Mouse (Mus musculus): ENCODE measurements around the gene Slc9a1. TPM values are rescaled to one million over a fixed set of nuclear protein-coding genes. Genes with fewer than 3 reads are reported as not detected.

Gene Slc9a1
- total and polyA plus RNA-seq, 3 experiments, result 3.1 to 14.0 TPM; not detected in 1

DNA sequence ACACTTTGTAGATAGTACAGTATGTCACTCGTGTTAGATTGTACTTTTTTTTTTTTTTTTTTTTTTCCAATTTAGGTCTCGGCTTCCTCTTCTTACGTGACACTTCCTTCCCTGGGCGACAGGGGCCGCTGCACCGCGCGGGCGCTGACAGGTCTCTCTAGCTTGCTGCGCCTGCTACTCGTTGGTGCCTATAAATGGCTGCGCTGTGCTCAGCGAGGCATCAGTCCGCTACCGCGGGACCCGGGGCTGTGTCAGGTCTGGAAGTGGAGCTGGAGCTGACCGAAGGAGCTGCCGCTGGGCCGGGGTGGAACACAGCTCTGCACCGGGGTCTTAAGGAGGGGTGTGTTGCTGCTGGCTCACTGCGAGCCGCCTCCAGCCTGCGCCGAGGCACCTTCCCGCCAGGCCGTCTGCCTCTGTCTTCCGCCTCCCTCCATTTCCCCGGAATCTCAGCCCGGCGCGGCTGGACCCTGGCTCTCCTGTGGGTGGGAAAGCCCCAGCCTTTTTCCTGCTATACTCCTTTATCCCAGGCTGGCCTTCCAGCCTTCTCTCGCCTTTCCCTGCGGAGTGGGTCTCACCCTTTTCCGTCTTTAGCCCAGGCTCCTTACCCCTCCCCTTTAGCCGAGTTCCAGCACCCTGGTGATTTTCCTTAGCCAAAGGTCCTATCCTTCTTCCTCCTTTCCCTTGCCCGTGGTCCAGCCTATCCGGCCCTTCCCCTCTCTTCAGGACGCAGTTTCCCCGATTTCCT, at the start of gene Slc9a1 (continued):
- TF ChIP-seq JUND (IDR thresholded peaks at IDR 0.05; ENCODE audit: low read depth, low read length) (no peak), MYB (IDR thresholded peaks at IDR 0.05; ENCODE audit: low read depth, low read length) (no peak), MYC (IDR thresholded peaks at IDR 0.05; ENCODE audit: low read depth, low read length) (peak; percentile 73; the same call in 1 of the 2 replicates), ZNF384 (IDR thresholded peaks at IDR 0.05; ENCODE audit: low read depth, low read length) (peak; percentile 99), GATA1 (IDR thresholded peaks at IDR 0.05; ENCODE audit: low read depth, low read length) (no peak)

DNA sequence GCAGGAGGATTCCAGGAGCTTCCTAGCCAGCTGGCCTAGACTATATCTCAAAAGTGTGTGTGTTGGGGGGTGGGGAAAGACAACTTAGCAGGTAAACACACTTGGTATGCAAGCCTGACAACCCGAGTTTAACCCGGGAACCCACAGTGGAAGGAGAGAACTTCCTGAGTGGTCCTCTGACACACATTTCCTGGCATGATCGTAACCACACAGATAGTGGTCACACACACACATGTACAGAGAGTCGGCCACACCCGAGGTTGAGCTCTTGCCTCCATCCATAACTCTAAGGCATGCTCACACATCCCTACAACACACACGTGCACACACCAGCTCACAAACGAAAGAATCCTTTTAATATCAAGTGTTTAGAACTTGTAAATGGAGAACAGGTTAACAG, 41.4 kb upstream of the Slc9a1 start:
- no peak for DNase-seq (ENCODE audit: low read depth, low spot score)
- Histone ChIP-seq H3K9ac (ENCODE audit: control insufficient read depth, low read depth, low read length, poor library complexity, severe bottlenecking) (no peak overlapping the region), H3K27ac (ENCODE audit: control insufficient read depth, low read depth, low read length) (no peak overlapping the region), H3K79me2 (ENCODE audit: control insufficient read depth, insufficient read depth, low read length, poor library complexity) (0 out of 2 replicates have a peak, but pooled peaks cover 1% of the 10 kb centered on the region), H3K9me3 (replicated peaks; ENCODE audit: insufficient read depth, low read length) (no peaks in the 10 kb centered on the region), H3K27me3 (ENCODE audit: control insufficient read depth in 1 of 2, insufficient read depth in 2 of 2, low read length in 2 of 2) (no peaks in the 10 kb centered on the region), H3K4me3 (ENCODE audit: control insufficient read depth in 1 of 2, insufficient read depth in 1 of 2, low read depth in 2 of 2, low read length in 2 of 2) (no peak overlapping the region), H3K36me3 (ENCODE audit: control insufficient read depth in 1 of 2, insufficient read depth in 2 of 2, low read length in 2 of 2) (no peaks in the 10 kb centered on the region), H3K4me1 (ENCODE audit: control insufficient read depth in 1 of 2, insufficient read depth in 2 of 2, low read length in 2 of 2) (no peaks in the 10 kb centered on the region)
- TF ChIP-seq TCF12 (IDR thresholded peaks at IDR 0.05; ENCODE audit: low read depth, low read length) (no peak), GABPA (IDR thresholded peaks at IDR 0.05; ENCODE audit: low read depth, low read length) (no peak), MEF2A (IDR thresholded peaks at IDR 0.05; ENCODE audit: extremely low read depth, insufficient replicate concordance, low read depth, low read length, poor library complexity, severe bottlenecking) (no peak), EP300 (IDR thresholded peaks at IDR 0.05; ENCODE audit: low read depth in 1 of 2, low read length in 2 of 2) (no peak), CHD1 (IDR thresholded peaks at IDR 0.05; ENCODE audit: low read depth, low read length) (no peak), MYC (IDR thresholded peaks at IDR 0.05; ENCODE audit: low read depth, low read length) (no peak), NRF1 (IDR thresholded peaks at IDR 0.05; ENCODE audit: insufficient read depth, low read depth, low read length, poor library complexity, severe bottlenecking) (no peak), MAX (IDR thresholded peaks at IDR 0.05; ENCODE audit: low read length) (no peak), UBTF (IDR thresholded peaks at IDR 0.05; ENCODE audit: borderline replicate concordance, insufficient read depth, low read depth, low read length) (no peak), MYB (IDR thresholded peaks at IDR 0.05; ENCODE audit: low read depth, low read length) (no peak), MXI1 (IDR thresholded peaks at IDR 0.05; ENCODE audit: low read depth, low read length) (no peak), POLR2A (IDR thresholded peaks at IDR 0.05; ENCODE audit: control insufficient read depth in 1 of 2, insufficient read depth in 1 of 2, low read depth in 1 of 2, low read length in 2 of 2, poor library complexity in 1 of 2) (no peak), ETS1 (IDR thresholded peaks at IDR 0.05; ENCODE audit: low read depth, low read length) (no peak), CHD2 (IDR thresholded peaks at IDR 0.05; ENCODE audit: low read length) (no peak), E2F4 (IDR thresholded peaks at IDR 0.05; ENCODE audit: borderline replicate concordance, low read depth, low read length) (no peak), ZMIZ1 (IDR thresholded peaks at IDR 0.05; ENCODE audit: low read depth, low read length) (no peak)
